Mouse (Mus musculus): ENCODE measurements around the gene Nrxn3. TPM values are rescaled to one million over a fixed set of nuclear protein-coding genes. Genes with fewer than 3 reads are reported as not detected.
A peak's percentile ranks its signal among the peaks of the same experiment; 100 is the strongest.

The Nrxn3 gene
- polyA plus RNA-seq, 1 experiment from 2014 or later: 6.9 TPM

DNA sequence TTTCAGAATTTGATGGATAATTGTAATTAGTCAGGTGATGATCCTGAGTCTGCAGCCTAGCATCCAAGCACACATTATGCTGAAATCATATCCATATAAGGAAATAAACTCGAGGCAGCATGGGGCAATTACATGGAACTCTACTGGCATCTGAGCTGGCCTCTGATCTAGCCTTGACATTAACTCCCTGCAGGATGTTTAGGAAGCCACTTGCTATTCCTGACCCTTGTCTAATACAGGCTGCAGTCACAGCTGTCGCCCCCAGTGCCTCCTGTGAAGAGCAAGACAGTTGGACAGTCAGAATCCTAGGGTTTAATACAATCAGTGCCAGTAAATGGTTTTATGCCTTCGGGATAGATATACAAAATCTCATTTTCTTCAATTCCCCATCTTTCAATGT, 781.4 kb downstream of the Nrxn3 start:
- WGBS: 73% methylated on average over 3 of the region's 3 CpGs
- H3K4me1 ChIP-seq: peaks cover 8% of the 10 kb centered on the region; the same call in 1 of the 2 replicates
- H3K9me3 ChIP-seq: no peaks in the 10 kb centered on the region
- no peak for DNase-seq (ENCODE audit: extremely low spot score, low spot score)
- no peaks in the 10 kb centered on the region for H3K36me3 ChIP-seq (replicated peaks)
- no peak overlapping the region for H3K27ac ChIP-seq
- no peak overlapping the region for H3K4me3 ChIP-seq
- 0 out of 2 replicates have a peak, but pooled peaks cover 5% of the 10 kb centered on the region for H3K27me3 ChIP-seq (ENCODE audit: poor library complexity, severe bottlenecking)

- peak; percentile 44 for DNase-seq (ENCODE audit: extremely low spot score, low spot score)
- H3K9me3 ChIP-seq: no peaks in the 10 kb centered on the region
- H3K4me3 ChIP-seq: no peak overlapping the region
- H3K27ac ChIP-seq: peak overlapping the region; percentile 66; the same call in 1 of the 2 replicates
- WGBS: 12% methylated on average over 2 of the region's 2 CpGs
- 0 out of 2 replicates have a peak, but pooled peaks cover 5% of the 10 kb centered on the region for H3K27me3 ChIP-seq (ENCODE audit: poor library complexity, severe bottlenecking)
- peaks cover 8% of the 10 kb centered on the region; the same call in 1 of the 2 replicates for H3K4me1 ChIP-seq
- H3K36me3 ChIP-seq (replicated peaks): no peaks in the 10 kb centered on the region
Measured at GRCm38 (mm10) chr12:89505121-89505764, 782.6 kb downstream of the Nrxn3 start.

- no peak for DNase-seq (ENCODE audit: extremely low spot score, low spot score)
- Histone ChIP-seq H3K4me1 (peaks cover 8% of the 10 kb centered on the region; the same call in 1 of the 2 replicates), H3K27ac (no peak overlapping the region), H3K4me3 (no peak overlapping the region), H3K9me3 (no peaks in the 10 kb centered on the region), H3K27me3 (ENCODE audit: poor library complexity, severe bottlenecking) (no peaks in the 10 kb centered on the region), H3K36me3 (replicated peaks) (no peaks in the 10 kb centered on the region)
Measured at GRCm38 (mm10) chr12:89508970-89509369, 786.3 kb downstream of the Nrxn3 start.

DNA sequence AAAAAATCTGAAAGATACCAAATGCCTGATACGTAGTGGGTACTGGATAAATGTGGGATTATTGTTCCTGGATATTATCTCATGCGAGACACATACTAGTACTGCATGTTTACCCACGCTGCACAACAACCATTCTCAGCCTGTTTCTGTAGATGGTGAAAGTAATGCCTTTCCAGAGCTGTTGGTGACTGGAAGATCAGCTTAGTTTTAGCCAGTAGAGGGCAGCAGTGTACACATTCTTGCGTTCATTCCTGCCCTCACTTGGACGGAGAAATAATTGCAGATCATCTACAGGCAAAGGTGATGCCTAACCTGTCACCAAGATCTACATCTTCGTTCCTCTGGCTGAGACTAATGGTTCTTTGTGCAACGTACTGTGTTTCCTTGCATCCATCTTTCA, 791.1 kb downstream of the Nrxn3 start:
- Histone ChIP-seq H3K9me3 (no peaks in the 10 kb centered on the region), H3K27ac (no peak overlapping the region), H3K4me3 (no peak overlapping the region), H3K27me3 (ENCODE audit: poor library complexity, severe bottlenecking) (no peaks in the 10 kb centered on the region), H3K4me1 (no peaks in the 10 kb centered on the region), H3K36me3 (replicated peaks) (no peaks in the 10 kb centered on the region)
- DNase-seq (ENCODE audit: extremely low spot score, low spot score): peak; percentile 30
- 49% methylated on average over 7 of the region's 7 CpGs for WGBS

GRCm38 (mm10) chr12:89516046-89516445, 793.4 kb downstream of the Nrxn3 start:
- H3K27me3 ChIP-seq (ENCODE audit: poor library complexity, severe bottlenecking): no peaks in the 10 kb centered on the region
- 83% methylated on average over 6 of the region's 6 CpGs for WGBS
- H3K9me3 ChIP-seq: no peaks in the 10 kb centered on the region
- H3K4me1 ChIP-seq: no peaks in the 10 kb centered on the region
- no peak overlapping the region for H3K27ac ChIP-seq
- H3K4me3 ChIP-seq: no peak overlapping the region
- no peaks in the 10 kb centered on the region for H3K36me3 ChIP-seq (replicated peaks)
- DNase-seq (ENCODE audit: extremely low spot score, low spot score): no peak

DNA sequence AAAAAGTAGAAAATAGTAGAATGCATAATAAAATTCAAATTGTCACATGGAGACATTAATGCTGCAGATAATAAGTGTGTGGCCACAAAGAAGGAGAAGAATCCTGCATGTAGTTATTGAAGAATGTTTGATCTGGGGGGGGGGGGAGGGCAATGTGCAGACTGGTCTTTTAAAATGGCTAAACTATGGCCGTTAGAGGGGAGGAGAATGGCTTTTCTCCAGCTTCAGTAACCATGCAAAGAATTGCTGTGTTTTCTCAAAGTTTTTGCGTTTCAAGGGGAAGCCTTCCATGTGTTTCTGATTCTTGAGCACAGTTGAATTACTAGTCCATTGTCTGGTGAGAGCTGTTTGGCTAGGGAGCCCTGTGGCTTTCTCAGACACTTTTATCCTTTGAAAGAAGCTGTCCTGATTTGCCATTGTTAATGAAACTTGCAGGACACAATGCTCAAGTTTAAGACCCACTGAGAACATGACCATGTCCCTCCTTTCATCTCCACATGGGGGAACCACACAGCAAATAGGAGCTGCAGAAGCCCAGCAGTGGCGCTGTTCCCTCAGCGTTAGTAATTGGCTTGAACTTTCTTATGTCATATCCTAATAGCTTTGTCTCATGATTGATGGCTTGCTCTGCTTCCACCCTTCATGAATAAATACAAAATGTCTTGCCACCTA, 808.1 kb downstream of the Nrxn3 start:
- 3% methylated on average over 4 of the region's 4 CpGs for WGBS
- DNase-seq (ENCODE audit: extremely low spot score, low spot score): peak; percentile 60
- Histone ChIP-seq H3K36me3 (replicated peaks) (no peaks in the 10 kb centered on the region), H3K27me3 (ENCODE audit: poor library complexity, severe bottlenecking) (peaks cover 16% of the 10 kb centered on the region; the same call in 1 of the 2 replicates), H3K4me3 (no peak overlapping the region), H3K27ac (no peak overlapping the region), H3K9me3 (no peaks in the 10 kb centered on the region), H3K4me1 (peaks cover 21% of the 10 kb centered on the region)

- 87% methylated on average over 2 of the region's 2 CpGs for WGBS
- no peaks in the 10 kb centered on the region for H3K36me3 ChIP-seq (replicated peaks)
- no peak overlapping the region for H3K27ac ChIP-seq
- H3K9me3 ChIP-seq: no peaks in the 10 kb centered on the region
- no peaks in the 10 kb centered on the region for H3K27me3 ChIP-seq (ENCODE audit: poor library complexity, severe bottlenecking)
- H3K4me1 ChIP-seq: no peaks in the 10 kb centered on the region
- no peak overlapping the region for H3K4me3 ChIP-seq
- DNase-seq (ENCODE audit: extremely low spot score, low spot score): no peak
Measured at GRCm38 (mm10) chr12:89551291-89551690, 828.6 kb downstream of the Nrxn3 start.

DNA sequence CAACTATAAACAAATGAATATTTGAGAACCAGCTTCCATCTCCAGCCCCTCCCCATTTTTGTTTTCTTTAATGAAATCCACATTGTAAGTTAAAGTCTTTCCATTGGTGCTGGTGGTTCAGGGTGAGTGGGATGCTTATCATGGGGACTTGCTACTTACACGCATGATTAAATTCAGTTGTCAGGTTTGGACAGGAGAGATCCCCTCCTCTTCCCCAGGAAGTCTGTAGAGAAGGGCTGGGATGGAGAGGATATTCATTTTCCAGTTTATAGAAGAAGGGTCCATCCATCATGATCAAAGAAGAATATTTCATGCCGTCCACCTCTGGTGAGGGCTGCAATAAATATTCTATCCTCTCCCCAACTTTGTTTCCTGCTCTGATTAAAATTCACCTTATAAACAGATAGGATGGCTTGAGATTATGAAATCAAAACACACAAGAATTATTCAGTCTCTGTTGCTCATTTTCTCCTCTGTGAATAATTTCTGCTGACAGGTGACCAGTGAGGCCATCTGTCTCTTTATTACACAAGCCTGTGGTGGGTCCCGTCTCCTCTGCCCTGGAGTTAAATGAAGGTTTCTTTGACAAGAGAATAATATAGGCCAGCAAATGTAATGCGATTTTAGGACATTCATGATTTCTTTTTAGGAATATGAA, 830.7 kb downstream of the Nrxn3 start:
- DNase-seq (ENCODE audit: extremely low spot score, low spot score): no peak
- no peaks in the 10 kb centered on the region for H3K4me1 ChIP-seq
- H3K4me3 ChIP-seq: no peak overlapping the region
- H3K36me3 ChIP-seq (replicated peaks): no peaks in the 10 kb centered on the region
- no peak overlapping the region for H3K27ac ChIP-seq
- 85% methylated on average over 4 of the region's 4 CpGs for WGBS
- no peaks in the 10 kb centered on the region for H3K9me3 ChIP-seq
- H3K27me3 ChIP-seq (ENCODE audit: poor library complexity, severe bottlenecking): no peaks in the 10 kb centered on the region

- WGBS: 92% methylated on average over 2 of the region's 2 CpGs
- DNase-seq (ENCODE audit: extremely low spot score, low spot score): no peak
- H3K4me3 ChIP-seq: no peak overlapping the region
Measured at GRCm38 (mm10) chr12:89554171-89554570, 831.5 kb downstream of the Nrxn3 start.

DNA sequence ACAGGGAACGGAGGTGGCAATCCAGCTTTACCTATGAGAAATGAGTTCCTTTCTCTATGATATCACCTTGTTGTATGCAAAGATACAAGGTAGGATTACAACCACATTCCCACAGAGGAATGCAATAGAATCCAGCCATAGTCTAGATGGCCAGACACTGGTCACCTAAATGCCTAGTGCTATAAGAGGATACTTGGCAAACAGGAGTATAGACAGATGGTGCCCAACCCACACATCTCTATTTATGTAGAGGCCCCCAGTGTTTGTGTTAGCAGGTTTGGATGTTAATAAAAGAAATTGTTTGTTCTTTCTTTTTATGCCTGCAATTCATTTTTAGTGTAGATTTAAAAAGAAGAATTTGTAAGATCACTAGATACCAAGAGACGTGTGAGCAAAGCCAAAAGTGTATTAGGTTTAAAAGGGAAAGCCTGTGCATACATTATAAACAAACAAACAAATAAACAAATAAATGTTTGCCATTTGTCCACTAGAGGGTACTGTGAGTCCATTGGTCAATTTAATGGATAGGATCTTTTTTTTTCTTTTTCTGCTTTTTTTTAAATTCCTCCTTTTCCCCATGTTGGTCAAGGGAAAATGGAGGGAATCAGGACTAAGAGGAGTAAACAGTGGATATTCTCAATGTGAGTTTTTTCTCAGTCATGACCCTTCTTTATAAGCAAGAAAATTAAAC, 832.2 kb downstream of the Nrxn3 start:
- DNase-seq (ENCODE audit: extremely low spot score, low spot score): no peak

More at GRCm38 (mm10) chr12:89554171-89554570, 831.5 kb downstream of the Nrxn3 start:
- no peaks in the 10 kb centered on the region for H3K4me1 ChIP-seq
- H3K27me3 ChIP-seq (ENCODE audit: poor library complexity, severe bottlenecking): no peaks in the 10 kb centered on the region
- H3K9me3 ChIP-seq: no peaks in the 10 kb centered on the region
- H3K36me3 ChIP-seq (replicated peaks): no peaks in the 10 kb centered on the region
- H3K27ac ChIP-seq: no peak overlapping the region

GRCm38 (mm10) chr12:89558921-89559320, 836.2 kb downstream of the Nrxn3 start:
- H3K4me3 ChIP-seq: no peak overlapping the region
- peaks cover 4% of the 10 kb centered on the region; the same call in 1 of the 2 replicates for H3K4me1 ChIP-seq
- H3K27me3 ChIP-seq (ENCODE audit: poor library complexity, severe bottlenecking): peaks cover 5% of the 10 kb centered on the region
- H3K9me3 ChIP-seq: no peaks in the 10 kb centered on the region
- 81% methylated on average over 1 of the region's 1 CpGs for WGBS
- H3K36me3 ChIP-seq (replicated peaks): no peaks in the 10 kb centered on the region
- DNase-seq (ENCODE audit: extremely low spot score, low spot score): no peak
- no peak overlapping the region for H3K27ac ChIP-seq

More for the DNA sequence above, 832.2 kb downstream of the Nrxn3 start:
- WGBS: 73% methylated on average over 2 of the region's 2 CpGs
- Histone ChIP-seq H3K4me1 (no peaks in the 10 kb centered on the region), H3K9me3 (no peaks in the 10 kb centered on the region), H3K4me3 (no peak overlapping the region), H3K27me3 (ENCODE audit: poor library complexity, severe bottlenecking) (no peaks in the 10 kb centered on the region), H3K27ac (no peak overlapping the region), H3K36me3 (replicated peaks) (no peaks in the 10 kb centered on the region)

DNA sequence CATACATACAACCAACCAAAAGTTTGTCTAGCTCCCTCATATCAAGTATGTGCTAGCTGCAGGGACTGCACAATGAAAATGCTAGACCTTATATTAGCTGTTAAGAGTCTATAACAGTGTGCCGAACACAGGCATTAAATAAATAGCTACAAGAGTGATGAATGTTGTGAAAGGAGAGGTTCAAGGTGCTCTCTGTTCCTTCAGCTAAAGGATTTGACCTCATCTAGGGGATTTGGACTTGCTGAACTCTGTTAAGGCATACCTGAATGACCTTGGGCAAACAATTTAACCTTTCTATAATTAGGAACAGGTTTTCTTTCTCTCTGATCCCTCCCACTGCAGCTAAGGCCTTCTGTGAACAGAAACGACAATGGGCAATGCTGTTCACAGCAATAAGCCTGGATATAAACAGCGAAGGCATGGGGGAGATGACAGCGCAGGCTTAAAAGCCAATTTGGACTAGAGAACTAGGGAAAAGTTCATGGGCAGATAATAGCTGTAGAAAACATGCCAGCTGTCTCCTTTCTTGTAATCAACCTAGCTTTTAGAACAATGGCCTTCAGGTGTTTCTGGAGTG, 839.4 kb downstream of the Nrxn3 start:
- Histone ChIP-seq H3K27me3 (ENCODE audit: poor library complexity, severe bottlenecking) (peaks cover 14% of the 10 kb centered on the region), H3K9me3 (no peaks in the 10 kb centered on the region), H3K4me1 (peaks cover 7% of the 10 kb centered on the region; the same call in 1 of the 2 replicates), H3K27ac (no peak overlapping the region), H3K4me3 (no peak overlapping the region), H3K36me3 (replicated peaks) (no peaks in the 10 kb centered on the region)
- DNase-seq (ENCODE audit: extremely low spot score, low spot score): no peak
- WGBS: 71% methylated on average over 4 of the region's 4 CpGs

Measured in forebrain, embryonic 10.5 days (tissue).